Mouse (Mus musculus) megakaryocyte, adult 5-6 weeks (primary cell): ENCODE data around the gene Mapkbp1. TPM values are rescaled to one million over a fixed set of nuclear protein-coding genes. Genes with fewer than 3 reads are reported as not detected.

Experiments used
- total RNA-seq, 2 experiments: library from RNA; stranded (forward) in 1 of 2; stranded (reverse) in 1 of 2; fragments of 153-499, 151-499 nt in 1 of 2; fragments of 221-1000, 200-1000 nt in 1 of 2; gene quantifications; 2 replicates each; pipeline versions ENCODE4 v1.2.3 to v1.2.4; 2015 to 2017

Gene Mapkbp1
- total RNA-seq, 2 experiments from 2014 or later, result 2.1 to 2.8 TPM

Other genes with a start within 250 kb of the Mapkbp1 start
- 0.07 and 0.23 TPM in 2 replicates for gene Itpka, start 230.4 kb upstream of the Mapkbp1 start, total RNA-seq (2015)
- gene Itpka, start 230.4 kb upstream of the Mapkbp1 start, total RNA-seq (2017), result 0.37 and 1.0 TPM in 2 replicates
- not detected in 2 replicates for gene Ltk, start 212.3 kb upstream of the Mapkbp1 start, total RNA-seq (2015)
- not detected in 2 replicates for gene Ltk, start 212.3 kb upstream of the Mapkbp1 start, total RNA-seq (2017)
- 2.9 and 3.9 TPM in 2 replicates for gene Rpap1, start 185.2 kb upstream of the Mapkbp1 start, total RNA-seq (2015)
- gene Rpap1, start 185.2 kb upstream of the Mapkbp1 start, total RNA-seq (2017), result 5.0 and 6.4 TPM in 2 replicates
- not detected in 2 replicates for gene Tyro3, start 175.0 kb upstream of the Mapkbp1 start, total RNA-seq (2015)
- 0.33 TPM in 1 of 2 replicates, not detected in the other for gene Tyro3, start 175.0 kb upstream of the Mapkbp1 start, total RNA-seq (2017)
- gene Mga, start 75.5 kb upstream of the Mapkbp1 start, total RNA-seq (2015), result 36.3 and 44.5 TPM in 2 replicates
- gene Mga, start 75.5 kb upstream of the Mapkbp1 start, total RNA-seq (2017), result 23.2 and 29.4 TPM in 2 replicates
- 4.5 and 8.0 TPM in 2 replicates for gene Jmjd7, start 54.8 kb downstream of the Mapkbp1 start, total RNA-seq (2015)
- gene Jmjd7, start 54.8 kb downstream of the Mapkbp1 start, total RNA-seq (2017), result 2.3 and 5.4 TPM in 2 replicates
- gene Gm28042, start 54.8 kb downstream of the Mapkbp1 start, total RNA-seq (2015), result 0.80 and 1.7 TPM in 2 replicates
- 0.15 and 0.37 TPM in 2 replicates for gene Gm28042, start 54.8 kb downstream of the Mapkbp1 start, total RNA-seq (2017)
- gene Pla2g4b, start 60.7 kb downstream of the Mapkbp1 start, total RNA-seq (2015), result 0.43 and 1.3 TPM in 2 replicates
- gene Pla2g4b, start 60.7 kb downstream of the Mapkbp1 start, total RNA-seq (2017), result 0.12 and 0.66 TPM in 2 replicates
- 50.9 and 56.7 TPM in 2 replicates for gene Ehd4, start 181.9 kb downstream of the Mapkbp1 start, total RNA-seq (2015)
- gene Ehd4, start 181.9 kb downstream of the Mapkbp1 start, total RNA-seq (2017), result 77.5 and 92.9 TPM in 2 replicates